Mouse (Mus musculus) CD4-positive naive resting alpha-beta T cell, adult 57 days (primary cell): Measurements from ENCODE around the gene Ring1. TPM values are rescaled to one million over a fixed set of nuclear protein-coding genes. Genes with fewer than 3 reads are reported as not detected.

Source experiments
- total RNA-seq: library from RNA; stranded (reverse); gene quantifications from one replicate; pipeline ENCODE4 v1.2.4, GENCODE M21; 2023

The Ring1 gene
- 26.4 TPM for total RNA-seq

DNA sequence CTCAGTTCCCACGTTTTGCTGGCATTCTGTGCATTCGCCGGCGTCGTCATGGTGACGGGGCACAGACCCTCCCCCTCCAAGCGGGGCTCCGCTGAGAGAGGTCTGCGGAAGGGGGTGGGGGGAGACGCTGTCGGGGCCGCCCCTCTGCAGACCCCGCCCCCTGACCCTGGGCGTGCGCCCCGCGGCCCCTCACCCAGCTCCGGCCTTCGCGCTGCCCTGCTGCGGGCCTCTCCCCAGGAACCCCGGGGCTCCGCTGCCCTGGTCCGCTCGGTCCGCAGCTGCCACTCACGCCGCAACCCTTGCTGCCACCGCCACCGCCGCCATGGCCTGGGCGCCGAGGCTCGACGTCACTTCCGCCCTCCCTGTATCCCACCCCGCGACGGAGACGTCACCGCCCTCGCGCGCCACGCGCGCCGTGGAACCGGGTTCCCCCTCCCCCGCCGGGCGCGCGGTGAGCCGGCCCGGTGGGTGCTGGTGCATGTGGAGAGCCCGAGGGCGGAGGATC lies at the start of gene Ring1:
Ring1 (minus strand) TSS at position 364 of the 505 bp plus-strand sequence.

DNA sequence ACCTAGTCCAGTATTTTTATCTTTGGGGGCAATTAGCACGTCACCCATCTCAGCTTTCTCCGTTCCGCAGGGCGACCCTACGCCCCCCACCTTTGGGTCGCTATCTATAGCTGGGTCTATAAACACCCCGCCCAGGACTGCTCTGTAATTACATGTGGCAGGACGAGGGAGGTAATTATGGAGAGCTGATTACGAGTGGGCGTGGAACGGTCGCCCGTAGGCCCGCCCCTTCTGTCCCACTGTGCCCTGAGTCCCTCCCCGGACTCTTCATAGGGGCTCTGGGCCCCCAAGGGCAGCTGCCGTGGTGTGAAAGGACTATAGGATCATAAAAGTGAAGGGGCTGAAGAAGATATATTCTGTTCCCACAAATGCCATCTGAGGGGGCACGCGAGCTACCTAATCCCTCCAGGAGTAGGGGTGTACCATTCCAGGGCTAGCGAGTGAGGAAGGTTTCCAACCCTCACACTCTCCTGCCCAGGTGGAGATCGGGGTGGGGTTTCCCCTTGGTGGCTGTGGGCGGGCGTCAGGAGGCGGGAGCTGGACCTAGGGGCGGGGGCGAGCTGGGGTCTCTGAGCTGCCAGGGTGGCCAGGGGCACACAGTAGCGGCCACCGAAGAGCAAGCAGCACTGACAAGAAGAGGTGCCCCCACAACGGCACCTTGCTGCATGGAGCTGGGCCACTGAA lies 14.5 kb upstream of the Ring1 start, which contains the start of gene Col11a2:
Col11a2 (plus strand) TSS at position 560 of the 684 bp plus-strand sequence.

DNA sequence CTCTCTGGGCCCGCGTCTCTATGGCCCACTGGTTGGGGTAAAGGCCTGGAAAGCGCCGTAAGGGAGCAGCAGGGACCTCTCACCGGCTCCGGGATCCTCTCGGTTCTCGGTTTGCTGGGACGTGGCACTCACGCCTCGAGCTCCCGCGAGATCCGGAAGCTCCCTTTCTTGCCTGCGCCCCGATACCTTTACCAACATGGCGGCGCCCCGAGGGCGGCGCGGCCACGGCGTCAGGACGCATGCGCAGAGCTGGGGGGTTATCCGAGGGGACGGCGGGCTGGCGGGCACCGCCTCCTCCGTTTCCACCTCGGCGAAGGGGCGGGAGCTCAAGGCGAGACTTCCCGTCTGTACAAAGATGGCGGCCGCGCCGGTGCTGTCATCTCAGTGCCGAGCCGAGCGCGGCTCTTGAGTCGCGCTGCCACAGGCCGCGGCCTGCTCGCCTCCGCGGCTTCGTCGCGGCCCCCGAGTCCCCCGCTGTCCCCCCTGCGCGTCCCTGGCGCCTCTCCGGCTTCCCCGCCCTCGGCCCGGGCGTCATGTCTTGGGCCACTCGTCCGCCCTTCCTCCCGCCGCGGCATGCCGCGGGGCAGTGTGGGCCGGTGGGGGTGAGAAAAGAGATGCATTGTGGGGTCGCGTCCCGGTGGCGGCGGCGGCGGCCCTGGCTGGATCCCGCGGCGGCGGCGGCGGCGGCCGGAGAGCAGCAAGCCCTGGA lies 7.1 kb upstream of the Ring1 start, which contains the start of the genes Slc39a7 and Rxrb:
Slc39a7 (minus strand) TSS at position 218 of the 709 bp plus-strand sequence.
Rxrb (plus strand) TSS at position 348 of the 709 bp plus-strand sequence.

DNA sequence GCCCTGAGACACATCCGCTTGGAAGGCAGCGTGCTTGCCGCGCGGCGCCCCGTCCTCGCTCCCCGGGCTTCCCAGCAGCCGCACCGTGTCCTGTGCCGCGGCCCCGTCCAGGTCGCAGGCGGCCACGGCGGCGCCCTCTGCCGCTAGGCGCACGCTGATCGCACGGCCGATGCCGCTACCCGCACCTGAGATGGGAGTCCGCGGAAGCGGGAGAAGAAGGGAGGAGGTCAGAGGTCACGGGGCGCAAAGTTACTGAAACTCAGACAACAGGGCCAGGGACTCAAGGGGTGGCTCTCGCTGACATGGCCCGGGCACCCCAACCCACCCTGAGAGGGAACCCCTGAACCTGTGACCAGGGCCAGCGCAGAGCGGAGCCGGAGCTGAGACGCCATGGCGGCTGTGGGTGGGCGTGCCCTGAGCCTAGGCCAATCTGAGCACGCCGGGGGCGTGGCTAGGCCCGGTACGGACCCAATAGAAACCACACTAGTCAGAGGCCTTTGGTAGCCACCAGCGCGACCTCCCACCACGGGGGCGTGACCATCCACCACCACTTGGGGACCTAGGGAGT lies 3.3 kb upstream of the Ring1 start, which contains the start of gene H2-Ke6:
H2-Ke6 (minus strand) TSS at position 405 of the 568 bp plus-strand sequence.

DNA sequence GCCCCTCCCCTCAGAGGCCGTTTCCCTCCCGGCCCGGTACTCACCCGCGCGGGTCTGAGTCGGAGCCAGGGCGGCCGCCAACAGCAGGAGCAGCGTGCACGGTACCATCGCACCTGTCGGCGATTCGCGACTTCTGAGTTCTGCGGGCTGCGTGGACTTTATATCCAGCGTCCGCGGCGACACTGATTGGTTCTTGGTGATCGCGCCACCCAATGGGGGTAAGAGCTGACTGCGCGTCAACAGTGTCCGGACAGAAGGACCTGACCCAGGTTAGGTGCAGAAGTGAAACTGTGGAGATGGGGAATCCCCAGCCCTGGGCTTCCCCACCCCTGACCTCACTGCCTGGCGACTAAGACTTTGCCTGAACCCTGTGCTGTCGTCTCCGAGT lies 24.3 kb downstream of the Ring1 start, which contains the start of gene H2-K1:
H2-K1 (minus strand) TSS at position 198 of the 388 bp plus-strand sequence.

Other genes starting within 250 kb of the Ring1 start
- 1.1 TPM for gene Angptl4, start 242.8 kb downstream of the Ring1 start, total RNA-seq
- 1.9 TPM for gene Kank3, start 214.2 kb downstream of the Ring1 start, total RNA-seq
- 5,043 TPM for gene Rps28, start 200.1 kb downstream of the Ring1 start, total RNA-seq
- gene Ndufa7, start 200.1 kb downstream of the Ring1 start, total RNA-seq = 121 TPM
- 8.2 TPM for gene Cd320, start 181.6 kb downstream of the Ring1 start, total RNA-seq
- gene Gm7029, start 150.8 kb downstream of the Ring1 start, total RNA-seq = not detected
- 11.2 TPM for gene Kifc1, start 134.0 kb downstream of the Ring1 start, total RNA-seq
- 2.3 TPM for gene Platr17, start 119.5 kb downstream of the Ring1 start, total RNA-seq
- 68.7 TPM for gene Daxx, start 115.3 kb downstream of the Ring1 start, total RNA-seq
- 309 TPM for gene Tapbp, start 108.8 kb downstream of the Ring1 start, total RNA-seq
- gene Zbtb22, start 108.8 kb downstream of the Ring1 start, total RNA-seq = 29.6 TPM
- gene Rgl2, start 95.1 kb downstream of the Ring1 start, total RNA-seq = 187 TPM
- gene Pfdn6, start 84.3 kb downstream of the Ring1 start, total RNA-seq = 61.6 TPM
- 60.7 TPM for gene Wdr46, start 84.0 kb downstream of the Ring1 start, total RNA-seq
- 14.8 TPM for gene B3galt4, start 73.2 kb downstream of the Ring1 start, total RNA-seq
- 55.2 TPM for gene Vps52, start 68.9 kb downstream of the Ring1 start, total RNA-seq
- gene Rps18, start 68.7 kb downstream of the Ring1 start, total RNA-seq = 2,022 TPM
- 4,746 TPM for gene H2-K1, start 24.3 kb downstream of the Ring1 start, total RNA-seq
- 130 TPM for gene H2-Ke6, start 3.4 kb upstream of the Ring1 start, total RNA-seq
- gene Slc39a7, start 7.0 kb upstream of the Ring1 start, total RNA-seq = 107 TPM
- gene Rxrb, start 7.1 kb upstream of the Ring1 start, total RNA-seq = 109 TPM
- gene Col11a2, start 14.8 kb upstream of the Ring1 start, total RNA-seq = 40.9 TPM
- gene H2-Oa, start 67.7 kb upstream of the Ring1 start, total RNA-seq = 8.9 TPM
- gene H2-DMa, start 94.9 kb upstream of the Ring1 start, total RNA-seq = 41.5 TPM
- 400 TPM for gene Brd2, start 98.0 kb upstream of the Ring1 start, total RNA-seq
- 40.5 TPM for gene H2-DMb2, start 118.6 kb upstream of the Ring1 start, total RNA-seq
- 26.0 TPM for gene H2-DMb1, start 128.4 kb upstream of the Ring1 start, total RNA-seq
- gene Tap1, start 162.9 kb upstream of the Ring1 start, total RNA-seq = 163 TPM
- 144 TPM for gene Psmb9, start 163.1 kb upstream of the Ring1 start, total RNA-seq
- gene Psmb8, start 173.0 kb upstream of the Ring1 start, total RNA-seq = 220 TPM
- gene Tap2, start 178.8 kb upstream of the Ring1 start, total RNA-seq = 147 TPM
- gene H2-Ob, start 214.2 kb upstream of the Ring1 start, total RNA-seq = 92.6 TPM
- gene H2-Ab1, start 233.0 kb upstream of the Ring1 start, total RNA-seq = 189 TPM